Mouse (Mus musculus): ENCODE measurements around the gene Dll4.

- TF ChIP-seq CTCF (IDR thresholded peaks at IDR 0.05; ENCODE audit: borderline replicate concordance, control insufficient read depth, extremely low read depth, insufficient read depth, low read length, poor library complexity) (no peak), POLR2A (IDR thresholded peaks at IDR 0.05; ENCODE audit: control insufficient read depth, extremely low read depth, insufficient read depth, low read length, poor library complexity) (no peak)
Observed at GRCm38 (mm10) chr2:119324576-119325318, 837 bp upstream of the Dll4 start.

Measured in thymus, adult 2 months (tissue).